Mouse (Mus musculus) C2C12 (cell line): ENCODE data around the gene Gm13090.

Experiments
- CEBPB ChIP-seq: IDR thresholded peaks from one replicate; pipeline ENCODE4 v1.6.1; 2011; ENCODE audit warnings: low read depth, mild to moderate bottlenecking, control low read depth, moderate library complexity
- CTCF ChIP-seq: IDR thresholded peaks from one replicate; pipeline ENCODE4 v1.5.1; 2011; ENCODE audit not compliant: control insufficient read depth, insufficient read depth, insufficient read length
- USF1 ChIP-seq: IDR thresholded peaks from one replicate; pipeline ENCODE4 v1.6.1; 2011; ENCODE audit warnings: low read depth, mild to moderate bottlenecking, control low read depth, moderate library complexity

GRCm38 (mm10) chr4:151130756-151131490 is 41.6 kb downstream of the Gm13090 start:
- no peak for TF ChIP-seq CTCF
- no peak for TF ChIP-seq CEBPB
- no peak for TF ChIP-seq USF1
